Mouse (Mus musculus) myocyte (in vitro differentiated cells): ENCODE results near the gene Twist2. TPM values are rescaled to one million over a fixed set of nuclear protein-coding genes. Genes with fewer than 3 reads are reported as not detected.

ENCODE experiments used
- H3K27me3 ChIP-seq: one replicate; pipeline ENCODE4 v1.6.1; 2011; ENCODE audit not compliant: control insufficient read depth, insufficient read depth, insufficient read length
- H3K36me3 ChIP-seq: one replicate; pipeline ENCODE4 v1.6.1; 2011; ENCODE audit not compliant: control insufficient read depth, insufficient read depth
- H3K4me2 ChIP-seq: one replicate; pipeline ENCODE4 v1.6.1; 2011; ENCODE audit warnings: low read depth, control low read depth
- H3K4me3 ChIP-seq: one replicate; pipeline ENCODE4 v1.5.1; 2011; ENCODE audit warnings: mild to moderate bottlenecking, control low read depth, moderate library complexity
- H3K79me2 ChIP-seq: one replicate; pipeline ENCODE4 v1.6.1; 2011; ENCODE audit not compliant: control insufficient read depth, insufficient read depth
- H3ac ChIP-seq: one replicate; pipeline ENCODE4 v1.6.1; 2011; ENCODE audit not compliant: control insufficient read depth, insufficient read length
- CEBPB ChIP-seq: IDR thresholded peaks from 2 replicates; pipeline ENCODE4 v1.6.1; 2011; ENCODE audit warnings: mild to moderate bottlenecking, moderate library complexity; ENCODE audit not compliant: poor library complexity, insufficient read depth, severe bottlenecking
- E2F4 ChIP-seq: IDR thresholded peaks from one replicate; pipeline ENCODE4 v1.6.1; 2011; ENCODE audit warnings: mild to moderate bottlenecking, control low read depth, moderate library complexity; ENCODE audit not compliant: insufficient read depth
- MAX ChIP-seq: IDR thresholded peaks from one replicate; pipeline ENCODE4 v1.6.1; 2011; ENCODE audit warnings: low read depth, mild to moderate bottlenecking, control low read depth
- MYOD1 ChIP-seq, 3 experiments: IDR thresholded peaks; one replicate each; pipeline ENCODE4 v1.6.1; 2011; ENCODE audit warnings: control low read depth in 2 of 3, low read depth in 2 of 3, mild to moderate bottlenecking in 2 of 3, moderate library complexity in 1 of 3; ENCODE audit not compliant: insufficient read length in 2 of 3, control insufficient read depth in 1 of 3
- MYOG ChIP-seq, 3 experiments: IDR thresholded peaks; one replicate each; pipeline ENCODE4 v1.6.1; 2011; ENCODE audit warnings: control low read depth in 2 of 3, low read depth in 2 of 3, mild to moderate bottlenecking in 2 of 3; ENCODE audit not compliant: insufficient read length in 2 of 3, control insufficient read depth in 1 of 3, insufficient read depth in 1 of 3
- POLR2A ChIP-seq: IDR thresholded peaks from one replicate; pipeline ENCODE4 v1.6.1; 2011; ENCODE audit warnings: low read depth, mild to moderate bottlenecking, control low read depth, moderate library complexity; ENCODE audit not compliant: insufficient read length
- POLR2AphosphoS2 ChIP-seq: IDR thresholded peaks from one replicate; pipeline ENCODE4 v1.6.1; 2011; ENCODE audit warnings: low read depth, control low read depth; ENCODE audit not compliant: insufficient read length
- REST ChIP-seq: IDR thresholded peaks from one replicate; pipeline ENCODE4 v1.6.1; 2011; ENCODE audit warnings: mild to moderate bottlenecking, control low read depth, moderate library complexity; ENCODE audit not compliant: insufficient read depth, insufficient read length
- SRF ChIP-seq: IDR thresholded peaks from one replicate; pipeline ENCODE4 v1.6.1; 2011; ENCODE audit warnings: low read depth; ENCODE audit not compliant: control insufficient read depth, insufficient read length
- TCF12 ChIP-seq: IDR thresholded peaks from one replicate; pipeline ENCODE4 v1.6.1; 2011; ENCODE audit warnings: mild to moderate bottlenecking, control low read depth; ENCODE audit not compliant: poor library complexity, insufficient read depth, severe bottlenecking
- TCF3 ChIP-seq: IDR thresholded peaks from one replicate; pipeline ENCODE4 v1.6.1; 2011; ENCODE audit warnings: low read depth, control low read depth; ENCODE audit not compliant: insufficient read length
- USF1 ChIP-seq: IDR thresholded peaks from one replicate; pipeline ENCODE4 v1.6.1; 2011; ENCODE audit warnings: low read depth, mild to moderate bottlenecking, control low read depth, moderate library complexity
- polyA plus RNA-seq: library from polyadenylated mRNA; unstranded; fragments of >200 nt; fragmentation: generic; extraction: Trizol; gene quantifications from one replicate; pipeline ENCODE4 v1.2.1, GENCODE M21; 2012; ENCODE audit warnings: missing spikeins

Gene Twist2
- polyA plus RNA-seq, 1 experiment = 16.6 TPM

DNA sequence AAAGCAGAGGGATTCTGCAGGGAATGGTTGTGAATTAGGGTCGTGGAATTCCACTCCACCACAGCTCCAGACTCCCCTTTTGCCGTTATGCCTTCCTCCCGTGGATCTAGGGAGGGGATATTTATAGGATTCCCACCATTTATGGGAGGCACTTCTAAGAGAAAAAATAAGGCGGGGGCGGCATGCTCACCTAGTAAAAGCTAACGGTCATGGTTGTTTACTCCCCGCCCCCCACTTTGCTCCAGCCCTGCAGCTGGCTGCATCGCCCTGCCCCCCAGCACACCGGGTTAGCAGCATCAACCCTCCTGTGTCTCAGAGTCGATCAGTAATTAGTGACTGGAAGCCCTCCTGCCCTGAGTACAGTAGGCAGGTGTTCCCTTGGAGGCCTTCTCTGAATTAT is 30.6 kb upstream of the Twist2 start:
- H3K36me3 ChIP-seq = no peaks in the 10 kb centered on the region
- H3K4me3 ChIP-seq = no peak overlapping the region
- H3ac ChIP-seq = no peak overlapping the region
- no peak overlapping the region for H3K4me2 ChIP-seq
- peaks cover 7% of the 10 kb centered on the region for H3K27me3 ChIP-seq
- TF ChIP-seq POLR2A (no peak), TCF3 (no peak), MYOD1 (IDR thresholded peaks at IDR 0.05; ENCODE audit: control insufficient read depth in 1 of 3, insufficient read length in 2 of 3, low read depth in 2 of 3) (no peak), MAX (no peak), SRF (no peak), MYOG (IDR thresholded peaks at IDR 0.05; ENCODE audit: control insufficient read depth in 1 of 3, insufficient read depth in 1 of 3, insufficient read length in 2 of 3, low read depth in 2 of 3) (no peak), TCF12 (no peak), CEBPB (no peak), E2F4 (no peak), REST (no peak), POLR2AphosphoS2 (no peak), USF1 (no peak)
- no peaks in the 10 kb centered on the region for H3K79me2 ChIP-seq

DNA sequence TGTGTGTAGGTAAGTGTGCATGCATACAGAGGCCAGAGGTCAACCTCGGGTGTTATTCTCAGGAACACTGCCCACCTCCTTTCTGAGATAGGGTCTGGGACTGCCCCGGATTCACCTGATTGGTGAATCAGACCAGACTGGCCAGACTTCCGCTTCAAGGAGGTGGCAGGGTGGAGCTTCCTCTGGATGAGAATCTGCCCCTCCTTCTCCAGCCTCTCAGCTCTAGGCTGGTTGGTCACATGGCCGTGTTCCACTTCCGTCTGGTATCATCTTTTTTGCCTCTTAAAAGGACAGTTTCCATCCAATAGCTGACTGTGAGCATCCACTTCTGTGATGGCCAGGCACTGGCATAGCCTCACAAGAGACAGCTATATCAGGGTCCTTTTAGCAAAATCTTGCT is 24.3 kb upstream of the Twist2 start:
- H3ac ChIP-seq = no peak overlapping the region
- TF ChIP-seq E2F4 (no peak), POLR2A (no peak), CEBPB (no peak), MAX (no peak)
- peaks cover 5% of the 10 kb centered on the region for H3K27me3 ChIP-seq
- H3K36me3 ChIP-seq = no peaks in the 10 kb centered on the region
- no peak overlapping the region for H3K4me3 ChIP-seq
- H3K79me2 ChIP-seq = no peaks in the 10 kb centered on the region
- no peak overlapping the region for H3K4me2 ChIP-seq

GRCm38 (mm10) chr1:91779819-91780218 is 21.4 kb upstream of the Twist2 start:
- TF ChIP-seq E2F4 = no peak
- TF ChIP-seq SRF = no peak
- no peak for TF ChIP-seq REST
- TF ChIP-seq MYOD1 (IDR thresholded peaks at IDR 0.05; ENCODE audit: control insufficient read depth in 1 of 3, insufficient read length in 2 of 3, low read depth in 2 of 3) = no peak
- no peak for TF ChIP-seq TCF12
- no peak for TF ChIP-seq CEBPB
- TF ChIP-seq MAX = no peak
- no peak for TF ChIP-seq TCF3
- no peak for TF ChIP-seq POLR2A
- TF ChIP-seq POLR2AphosphoS2 = no peak
- TF ChIP-seq USF1 = no peak
- no peak for TF ChIP-seq MYOG (IDR thresholded peaks at IDR 0.05; ENCODE audit: control insufficient read depth in 1 of 3, insufficient read depth in 1 of 3, insufficient read length in 2 of 3, low read depth in 2 of 3)
- no peak overlapping the region for H3K4me2 ChIP-seq
- H3K79me2 ChIP-seq = no peaks in the 10 kb centered on the region
- no peak overlapping the region for H3ac ChIP-seq
- H3K36me3 ChIP-seq = no peaks in the 10 kb centered on the region
- H3K4me3 ChIP-seq = no peak overlapping the region
- H3K27me3 ChIP-seq = no peaks in the 10 kb centered on the region

DNA sequence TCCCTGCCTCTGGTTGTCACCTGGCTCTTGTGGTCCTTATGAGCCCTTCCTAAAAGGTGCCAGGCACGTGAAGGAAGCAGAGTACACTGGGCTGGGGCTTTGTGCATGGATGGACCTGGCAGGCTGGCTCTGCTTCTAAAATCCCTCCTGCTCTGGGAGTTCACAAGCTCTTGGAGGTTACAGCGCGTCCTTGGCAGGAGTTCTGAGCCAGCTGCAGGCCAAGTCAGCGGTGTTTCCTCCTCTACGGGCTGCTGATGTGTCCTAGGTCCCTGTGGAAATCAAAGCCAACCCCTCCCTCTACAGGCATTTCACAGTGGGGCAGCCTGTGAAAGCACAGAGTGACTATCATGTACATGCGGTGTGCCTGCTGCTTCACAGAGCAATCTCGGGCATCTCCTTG is 20.1 kb upstream of the Twist2 start:
- Histone ChIP-seq H3ac (no peak overlapping the region), H3K4me2 (no peak overlapping the region), H3K36me3 (no peaks in the 10 kb centered on the region), H3K27me3 (no peaks in the 10 kb centered on the region), H3K79me2 (no peaks in the 10 kb centered on the region), H3K4me3 (no peak overlapping the region)
- TF ChIP-seq MYOG (IDR thresholded peaks at IDR 0.05; ENCODE audit: control insufficient read depth in 1 of 3, insufficient read depth in 1 of 3, insufficient read length in 2 of 3, low read depth in 2 of 3) (no peak), TCF12 (no peak), CEBPB (no peak), TCF3 (no peak), SRF (no peak), REST (no peak), MYOD1 (IDR thresholded peaks at IDR 0.05; ENCODE audit: control insufficient read depth in 1 of 3, insufficient read length in 2 of 3, low read depth in 2 of 3) (no peak), USF1 (no peak), E2F4 (no peak)

- TF ChIP-seq REST (no peak), USF1 (no peak), TCF3 (no peak), MAX (no peak)
- no peak overlapping the region for H3ac ChIP-seq
Observed at GRCm38 (mm10) chr1:91784162-91784561, 17.1 kb upstream of the Twist2 start.

More at GRCm38 (mm10) chr1:91784162-91784561, 17.1 kb upstream of the Twist2 start:
- Histone ChIP-seq H3K27me3 (no peaks in the 10 kb centered on the region), H3K4me3 (no peak overlapping the region), H3K79me2 (no peaks in the 10 kb centered on the region), H3K4me2 (no peak overlapping the region), H3K36me3 (no peaks in the 10 kb centered on the region)
